Mouse (Mus musculus) liver, embryonic 15.5 days (tissue): Measurements from ENCODE around the gene Pin1rt1. TPM values are rescaled to one million over a fixed set of nuclear protein-coding genes. Genes with fewer than 3 reads are reported as not detected.

Experiments used
- ATAC-seq: fragments of 200-750 bp; cut with Nextera tagmentation; 2 replicates; pipeline ENCODE4 v1.8.0; 2017; ENCODE audit warnings: moderate number of reproducible peaks, mild to moderate bottlenecking, moderate library complexity; ENCODE audit not compliant: insufficient read depth
- H3K27ac ChIP-seq: fragments of 300-500 bp; sonication (generic); replicated peaks from 2 replicates; pipeline ENCODE4 v1.5.1; 2015; ENCODE audit warnings: mild to moderate bottlenecking, inconsistent platforms
- H3K27me3 ChIP-seq: fragments of 300-500 bp; sonication (generic); 2 replicates; pipeline ENCODE4 v1.6.1; 2015; ENCODE audit warnings: mild to moderate bottlenecking, inconsistent platforms
- H3K36me3 ChIP-seq: fragments of 300-500 bp; sonication (generic); replicated peaks from 2 replicates; pipeline ENCODE4 v1.6.1; 2015; ENCODE audit warnings: moderate library complexity, mild to moderate bottlenecking, inconsistent platforms
- H3K4me1 ChIP-seq: fragments of 300-500 bp; sonication (generic); replicated peaks from 2 replicates; pipeline ENCODE4 v1.6.1; 2015; ENCODE audit warnings: inconsistent platforms
- H3K4me2 ChIP-seq: fragments of 300-500 bp; sonication (generic); 2 replicates; pipeline ENCODE4 v1.6.1; 2015; ENCODE audit warnings: moderate library complexity, mild to moderate bottlenecking, inconsistent platforms
- H3K4me3 ChIP-seq: fragments of 300-500 bp; sonication (generic); replicated peaks from 2 replicates; pipeline ENCODE4 v1.5.1; 2015; ENCODE audit warnings: mild to moderate bottlenecking, inconsistent platforms
- H3K9ac ChIP-seq: fragments of 300-500 bp; sonication (generic); 2 replicates; pipeline ENCODE4 v1.6.1; 2015; ENCODE audit warnings: moderate library complexity, mild to moderate bottlenecking, inconsistent platforms
- H3K9me3 ChIP-seq: fragments of 300-500 bp; sonication (generic); replicated peaks from 2 replicates; pipeline ENCODE4 v1.6.1; 2016; ENCODE audit warnings: inconsistent platforms
- WGBS: fragments of 180-500 bp; shearing (Covaris S2); methylation state at CpG from one replicate; pipeline ENCODE4 v1.1.7; 2015; ENCODE audit warnings: mixed read lengths; ENCODE audit not compliant: insufficient replicate concordance; 5-methylcytosine and 5-hydroxymethylcytosine counted together
- polyA plus RNA-seq: library from polyadenylated mRNA; unstranded; fragments of >200 nt; fragmentation: Nextera tagmentation; extraction: Ambion mirVana; gene quantifications from 2 replicates; pipeline ENCODE4 v1.2.1, GENCODE M21; 2015

The Pin1rt1 gene
- polyA plus RNA-seq, 1 experiment from 2014 or later: not detected

GRCm38 (mm10) chr2:104688321-104688720 is 27.9 kb downstream of the Pin1rt1 start:
- 45% methylated on average over 3 of the region's 3 CpGs for WGBS
- Histone ChIP-seq H3K36me3 (no peaks in the 10 kb centered on the region), H3K4me3 (no peak overlapping the region), H3K27me3 (no peaks in the 10 kb centered on the region), H3K9me3 (no peaks in the 10 kb centered on the region), H3K9ac (no peak overlapping the region), H3K4me1 (peaks cover 19% of the 10 kb centered on the region), H3K27ac (0 out of 2 replicates have a peak overlapping the region, but pooled peaks have one; percentile 33), H3K4me2 (no peak overlapping the region)
- peak; percentile 42; the same call in 1 of the 2 replicates for ATAC-seq

GRCm38 (mm10) chr2:104687261-104687660 is 28.9 kb downstream of the Pin1rt1 start:
- Histone ChIP-seq H3K27ac (no peak overlapping the region), H3K9me3 (no peaks in the 10 kb centered on the region), H3K4me1 (peaks cover 19% of the 10 kb centered on the region), H3K27me3 (no peaks in the 10 kb centered on the region), H3K4me2 (no peak overlapping the region), H3K9ac (no peak overlapping the region), H3K4me3 (no peak overlapping the region), H3K36me3 (no peaks in the 10 kb centered on the region)
- WGBS: 18% methylated on average over 3 of the region's 3 CpGs
- ATAC-seq: no peak

GRCm38 (mm10) chr2:104685418-104685817 is 30.8 kb downstream of the Pin1rt1 start:
- Histone ChIP-seq H3K9ac (no peak overlapping the region), H3K27ac (no peak overlapping the region), H3K4me1 (peaks cover 19% of the 10 kb centered on the region), H3K4me3 (no peak overlapping the region), H3K36me3 (no peaks in the 10 kb centered on the region), H3K4me2 (no peak overlapping the region; the same call in 1 of the 2 replicates), H3K27me3 (no peaks in the 10 kb centered on the region), H3K9me3 (no peaks in the 10 kb centered on the region)
- ATAC-seq: peak; percentile 45; the same call in 1 of the 2 replicates
- 7% methylated on average over 13 of the region's 13 CpGs for WGBS

GRCm38 (mm10) chr2:104684771-104685170 is 31.4 kb downstream of the Pin1rt1 start:
- WGBS: 67% methylated on average over 4 of the region's 4 CpGs
- Histone ChIP-seq H3K9me3 (no peaks in the 10 kb centered on the region), H3K36me3 (no peaks in the 10 kb centered on the region), H3K9ac (no peak overlapping the region), H3K27me3 (no peaks in the 10 kb centered on the region), H3K4me2 (no peak overlapping the region), H3K4me3 (no peak overlapping the region), H3K27ac (no peak overlapping the region), H3K4me1 (peaks cover 18% of the 10 kb centered on the region)
- ATAC-seq: no peak

- Histone ChIP-seq H3K9ac (no peak overlapping the region), H3K27me3 (no peaks in the 10 kb centered on the region), H3K27ac (no peak overlapping the region), H3K4me3 (no peak overlapping the region), H3K36me3 (no peaks in the 10 kb centered on the region), H3K4me2 (no peak overlapping the region), H3K9me3 (no peaks in the 10 kb centered on the region), H3K4me1 (no peaks in the 10 kb centered on the region)
- WGBS: 58% methylated on average over 3 of the region's 3 CpGs
- no peak for ATAC-seq
Observed at GRCm38 (mm10) chr2:104677326-104677725, 38.9 kb downstream of the Pin1rt1 start.

- no peak overlapping the region for H3K4me3 ChIP-seq
- no peak overlapping the region for H3K9ac ChIP-seq
- no peak for ATAC-seq
- H3K4me1 ChIP-seq: 0 out of 2 replicates have a peak, but pooled peaks cover 4% of the 10 kb centered on the region
- H3K9me3 ChIP-seq: no peaks in the 10 kb centered on the region
- no peaks in the 10 kb centered on the region for H3K27me3 ChIP-seq
- H3K4me2 ChIP-seq: no peak overlapping the region
- no peaks in the 10 kb centered on the region for H3K36me3 ChIP-seq
- H3K27ac ChIP-seq: no peak overlapping the region
Observed at GRCm38 (mm10) chr2:104671724-104672123, 44.5 kb downstream of the Pin1rt1 start.

- Histone ChIP-seq H3K4me2 (no peak overlapping the region), H3K4me1 (0 out of 2 replicates have a peak, but pooled peaks cover 6% of the 10 kb centered on the region), H3K9me3 (no peaks in the 10 kb centered on the region), H3K27ac (no peak overlapping the region), H3K27me3 (no peaks in the 10 kb centered on the region), H3K4me3 (no peak overlapping the region), H3K9ac (no peak overlapping the region), H3K36me3 (peaks cover 18% of the 10 kb centered on the region)
- no peak for ATAC-seq
- 71% methylated on average over 6 of the region's 6 CpGs for WGBS
Observed at GRCm38 (mm10) chr2:104669122-104669804, 46.9 kb downstream of the Pin1rt1 start.

Other genes with a start within 250 kb of the Pin1rt1 start
- 6.5 and 7.4 TPM in 2 replicates for gene Hipk3, start 221.9 kb downstream of the Pin1rt1 start, polyA plus RNA-seq
- 22.7 and 24.9 TPM in 2 replicates for gene Cstf3, start 125.9 kb downstream of the Pin1rt1 start, polyA plus RNA-seq
- 4.9 and 5.1 TPM in 2 replicates for gene Tcp11l1, start 4.2 kb downstream of the Pin1rt1 start, polyA plus RNA-seq
- gene Depdc7, start 26.5 kb upstream of the Pin1rt1 start, polyA plus RNA-seq: 12.7 and 13.0 TPM in 2 replicates
- 1.6 TPM in 2 replicates for gene Qser1, start 100.4 kb upstream of the Pin1rt1 start, polyA plus RNA-seq
- 0.36 and 0.38 TPM in 2 replicates for gene Prrg4, start 133.5 kb upstream of the Pin1rt1 start, polyA plus RNA-seq
- gene Ccdc73, start 151.4 kb upstream of the Pin1rt1 start, polyA plus RNA-seq: 1.6 and 1.7 TPM in 2 replicates